Mouse (Mus musculus) forebrain, embryonic 12.5 days (tissue): ENCODE results near the gene Rspry1. TPM values are rescaled to one million over a fixed set of nuclear protein-coding genes. Genes with fewer than 3 reads are reported as not detected.

Experiments used
- polyA plus RNA-seq: library from polyadenylated mRNA; unstranded; fragments of >200 nt; fragmentation: Nextera tagmentation; extraction: Ambion mirVana; gene quantifications from 2 replicates; pipeline ENCODE4 v1.2.1, GENCODE M21; 2016

Gene Rspry1
- polyA plus RNA-seq, 1 experiment from 2014 or later: 54.7 TPM

Other genes with a start within 250 kb of the Rspry1 start
- gene Herpud1, start 215.5 kb upstream of the Rspry1 start, polyA plus RNA-seq: 52.0 and 58.0 TPM in 2 replicates
- gene Nlrc5, start 167.6 kb upstream of the Rspry1 start, polyA plus RNA-seq: 0.12 and 0.13 TPM in 2 replicates
- 18.2 and 18.5 TPM in 2 replicates for gene Cpne2, start 68.9 kb upstream of the Rspry1 start, polyA plus RNA-seq
- 116 and 122 TPM in 2 replicates for gene Fam192a, start 60 bp downstream of the Rspry1 start, polyA plus RNA-seq
- gene Arl2bp, start 64.7 kb downstream of the Rspry1 start, polyA plus RNA-seq: 242 and 248 TPM in 2 replicates
- gene Pllp, start 94.3 kb downstream of the Rspry1 start, polyA plus RNA-seq: 0.52 and 0.92 TPM in 2 replicates
- gene Ccl22, start 143.7 kb downstream of the Rspry1 start, polyA plus RNA-seq: not detected in 2 replicates
- 8.3 and 9.4 TPM in 2 replicates for gene Cx3cl1, start 170.1 kb downstream of the Rspry1 start, polyA plus RNA-seq
- gene Ccl17, start 208.5 kb downstream of the Rspry1 start, polyA plus RNA-seq: 0.56 TPM in 1 of 2 replicates, not detected in the other
- gene Coq9, start 236.4 kb downstream of the Rspry1 start, polyA plus RNA-seq: 47.8 and 52.3 TPM in 2 replicates
- 170 and 179 TPM in 2 replicates for gene Ciapin1, start 236.4 kb downstream of the Rspry1 start, polyA plus RNA-seq